Mouse (Mus musculus): ENCODE data around the gene Klhl1.
"Not testable (repeated sequence)": the region's sequence is repeated elsewhere in the genome, so short reads cannot be mapped to it uniquely, and the experiment has no call there.

The Klhl1 gene

DNA sequence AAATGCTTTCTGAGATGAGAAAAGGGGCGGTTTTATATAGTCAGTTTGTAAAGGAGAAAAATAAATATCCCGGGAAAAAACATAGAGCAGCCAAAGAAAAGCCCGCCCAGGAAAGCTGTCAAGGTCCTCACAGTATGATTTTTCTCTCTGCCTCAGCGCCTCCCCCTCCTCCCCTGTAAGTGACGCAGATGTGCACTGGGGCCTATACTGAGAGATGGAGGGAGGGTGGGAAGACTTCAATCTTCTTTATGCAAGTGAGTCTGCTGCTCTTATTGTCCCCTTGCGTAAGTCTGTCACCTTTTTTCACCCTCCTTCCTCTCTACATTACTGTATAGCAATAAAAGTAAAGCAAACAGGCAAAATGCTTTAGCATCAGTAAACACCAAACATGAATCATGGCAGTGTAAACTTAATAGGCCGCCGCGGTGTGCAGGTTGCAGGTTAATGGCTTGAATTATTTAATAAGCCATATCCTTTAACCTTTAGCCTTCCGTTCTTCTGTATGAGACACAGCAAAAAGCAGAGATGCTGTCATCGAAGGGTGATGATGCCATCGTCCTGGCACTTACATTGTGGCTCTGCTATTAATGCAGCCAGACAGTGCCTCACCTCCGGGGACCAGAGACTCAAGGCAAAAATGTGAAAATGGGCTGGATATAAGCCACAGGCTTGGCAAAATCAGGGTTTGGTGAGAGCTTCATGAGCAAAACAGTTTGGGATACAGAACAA is at the start of gene Klhl1:
TSS of gene Klhl1 (minus strand) at position 149 of the 729 bp plus-strand sequence.
- no peak for DNase-seq (ENCODE audit: low read depth, low spot score)

- DNase-seq (ENCODE audit: low read depth, low spot score): no peak
These were observed 34.8 kb upstream of the Klhl1 start for GRCm38 (mm10) chr14:96553668-96554067.

- peak; percentile 20 for DNase-seq (ENCODE audit: low read depth, low spot score)
These were observed 550 bp downstream of the Klhl1 start for GRCm38 (mm10) chr14:96518151-96518953.

DNA sequence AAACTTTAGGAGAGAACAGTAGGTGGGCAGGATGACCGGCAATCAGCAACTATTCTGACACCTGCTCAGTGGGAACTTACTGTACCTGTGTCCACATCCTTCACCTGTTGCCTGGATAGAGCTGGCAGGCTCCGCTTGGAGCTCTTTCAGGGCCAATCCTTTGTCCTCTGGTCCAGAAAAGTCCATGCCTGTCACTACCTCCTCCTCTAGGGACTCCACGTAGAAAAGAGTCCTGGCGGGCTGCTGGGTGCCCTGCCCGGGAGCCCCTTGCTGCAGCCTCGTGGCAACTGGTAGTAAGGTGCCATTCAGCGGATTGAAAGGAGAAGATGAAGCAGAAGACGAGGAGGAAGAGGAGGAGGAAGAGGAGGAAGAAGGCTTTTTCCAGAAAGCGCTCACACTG is 1.2 kb downstream of the Klhl1 start:
- peak; percentile 0 for DNase-seq (ENCODE audit: low read depth, low spot score)

GRCm38 (mm10) chr14:96499936-96500335 is 19.0 kb downstream of the Klhl1 start:
- DNase-seq (ENCODE audit: low read depth, low spot score): no peak

DNA sequence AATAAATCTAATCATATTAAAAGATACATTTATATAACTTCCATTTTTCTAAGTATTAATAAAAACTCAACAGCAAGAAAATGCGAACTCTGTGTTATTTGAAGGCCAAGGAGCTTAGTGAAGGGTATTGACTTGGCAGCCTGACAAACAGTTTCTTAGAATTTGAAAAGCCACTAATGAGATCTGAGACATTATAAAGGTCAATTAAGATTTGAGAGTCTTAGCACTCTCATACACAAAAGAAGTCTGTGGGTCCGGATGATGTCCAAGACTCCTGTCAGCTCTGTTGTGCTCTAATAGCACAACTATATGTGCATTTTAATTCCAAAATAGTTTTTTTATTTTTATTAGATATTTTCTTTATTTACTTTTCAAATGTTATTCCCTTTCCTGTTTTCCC is 47.1 kb downstream of the Klhl1 start:
- no peak for DNase-seq (ENCODE audit: low read depth, low spot score)

DNA sequence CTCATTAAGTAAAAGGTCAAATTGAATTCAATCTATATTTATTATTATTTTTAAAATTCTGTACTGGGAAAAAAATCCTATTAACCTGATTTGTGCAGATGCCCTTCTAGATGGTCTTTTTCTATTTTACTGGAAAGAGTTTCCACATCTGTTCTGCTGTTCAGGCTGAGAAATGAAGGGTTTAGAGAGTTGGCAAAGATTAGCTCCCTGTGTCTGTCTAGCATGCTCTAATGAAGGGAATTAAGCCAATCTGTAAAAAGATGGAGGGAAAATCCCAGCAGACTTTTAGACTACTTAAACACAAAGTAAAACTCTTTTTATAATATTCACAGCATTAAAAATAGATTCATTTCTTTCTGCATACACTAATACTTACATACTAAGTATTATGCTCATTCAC is 47.6 kb downstream of the Klhl1 start:
- DNase-seq (ENCODE audit: low read depth, low spot score): no peak

DNA sequence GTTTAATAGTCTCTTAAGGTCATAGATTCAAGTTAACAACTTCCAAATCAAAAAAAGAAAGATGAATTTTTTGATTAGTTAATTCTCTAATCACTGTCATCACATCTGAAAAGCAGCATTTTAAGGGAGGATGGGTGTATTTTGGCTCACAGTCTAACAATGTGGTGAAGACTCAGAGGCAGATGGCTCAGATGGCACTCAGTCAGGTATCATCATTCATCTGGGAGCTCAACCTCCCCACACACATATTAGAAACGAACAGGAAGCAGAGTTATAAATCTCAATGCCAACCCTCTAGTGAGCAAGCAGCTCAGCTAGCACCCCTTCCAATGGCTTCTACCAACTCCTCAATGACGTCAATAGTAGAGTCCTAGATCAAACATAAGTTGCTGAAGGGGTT is 57.1 kb downstream of the Klhl1 start:
- DNase-seq (ENCODE audit: low read depth, low spot score): no peak

- no peak for DNase-seq (ENCODE audit: low read depth, low spot score)
These were observed 126.7 kb downstream of the Klhl1 start for GRCm38 (mm10) chr14:96392032-96392737.

- no peak for DNase-seq (ENCODE audit: low read depth, low spot score)
These were observed 156.2 kb downstream of the Klhl1 start for GRCm38 (mm10) chr14:96362727-96363126.

- no peak for DNase-seq (ENCODE audit: low read depth, low spot score)
These were observed 170.7 kb downstream of the Klhl1 start for GRCm38 (mm10) chr14:96348220-96348619.

DNA sequence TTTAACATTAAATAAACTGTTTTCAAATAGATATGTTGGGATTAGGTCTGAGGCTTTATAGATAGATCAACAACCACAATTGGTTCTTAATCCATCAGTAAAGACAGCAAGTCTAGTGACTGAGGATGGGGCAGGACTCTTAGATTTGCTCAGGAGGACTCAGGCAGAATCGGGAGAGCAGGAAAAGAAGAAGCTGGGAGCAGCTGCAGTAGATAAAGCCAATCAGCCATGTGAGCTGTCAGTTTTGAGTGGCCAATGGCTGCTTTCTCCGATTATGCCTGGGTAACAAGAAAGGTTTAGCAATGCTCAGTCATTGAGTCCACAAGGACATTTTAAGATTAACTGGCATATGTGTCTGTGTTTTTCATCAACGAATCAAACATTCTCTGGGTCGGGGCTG is 187.8 kb downstream of the Klhl1 start:
- no peak for DNase-seq (ENCODE audit: low read depth, low spot score)

- DNase-seq (ENCODE audit: low read depth, low spot score): no peak
These were observed 301.0 kb downstream of the Klhl1 start for GRCm38 (mm10) chr14:96217805-96218441.

DNA sequence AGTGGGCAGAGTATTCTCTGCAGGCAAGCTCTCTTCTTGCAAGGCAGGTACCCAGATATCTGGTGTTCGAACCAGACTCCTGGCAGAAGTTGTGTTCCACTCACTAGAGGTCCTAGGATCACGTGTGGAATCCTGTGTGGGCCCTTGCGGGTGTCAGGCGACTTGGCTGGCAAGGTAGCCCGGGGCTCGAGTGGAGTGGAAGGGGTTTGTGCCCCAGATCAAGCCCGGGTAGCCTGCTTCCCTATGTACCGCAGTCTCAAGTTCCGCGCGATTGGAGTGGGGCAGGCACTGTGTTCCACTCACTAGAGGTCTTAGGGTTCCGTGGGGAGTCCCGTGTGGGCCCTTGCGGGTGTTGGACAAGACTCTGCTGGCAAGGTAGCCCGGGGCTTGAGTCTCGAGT is 324.1 kb downstream of the Klhl1 start:
- DNase-seq (ENCODE audit: low read depth, low spot score): not testable (repeated sequence)

DNA sequence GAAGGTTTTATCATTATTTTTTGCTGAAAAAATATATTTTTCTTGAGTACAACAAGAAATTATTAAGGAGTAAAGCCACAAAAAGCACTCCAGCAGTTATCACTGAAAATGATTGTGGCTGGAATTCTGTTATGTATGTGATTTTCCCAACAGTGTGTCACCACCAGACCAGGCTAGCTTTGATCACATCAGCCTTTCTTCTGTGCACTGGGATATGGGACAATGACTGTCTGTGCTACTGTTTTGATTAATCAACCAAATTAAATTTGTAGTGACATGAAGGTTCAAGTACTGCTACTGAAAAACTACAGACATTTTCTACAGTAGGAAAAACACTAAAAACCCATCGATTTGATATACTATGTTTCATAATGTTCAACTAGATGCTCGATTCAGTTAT is 344.4 kb downstream of the Klhl1 start:
- DNase-seq (ENCODE audit: low read depth, low spot score): no peak

DNA sequence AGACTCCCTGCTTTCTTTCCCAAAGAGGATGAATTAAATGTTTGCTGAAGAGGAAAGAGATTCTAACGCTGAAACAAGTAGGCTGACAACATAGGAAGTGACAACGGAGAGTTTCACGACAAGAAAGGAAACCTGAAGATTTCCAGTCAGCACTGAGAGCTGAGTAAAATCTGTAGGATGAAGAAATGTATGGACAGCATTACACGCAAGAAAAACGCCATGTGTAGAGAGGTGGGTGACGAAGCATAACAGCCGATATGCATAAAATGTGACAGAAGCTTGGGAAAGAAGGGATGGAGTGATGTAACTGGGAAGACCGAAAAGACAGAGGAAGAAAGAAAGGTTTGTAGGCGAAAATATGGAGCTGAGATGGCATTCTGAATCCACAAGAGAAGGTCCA is 375.8 kb downstream of the Klhl1 start:
- no peak for DNase-seq (ENCODE audit: low read depth, low spot score)

GRCm38 (mm10) chr14:96140246-96140645 is 378.7 kb downstream of the Klhl1 start:
- DNase-seq (ENCODE audit: low read depth, low spot score): no peak

DNA sequence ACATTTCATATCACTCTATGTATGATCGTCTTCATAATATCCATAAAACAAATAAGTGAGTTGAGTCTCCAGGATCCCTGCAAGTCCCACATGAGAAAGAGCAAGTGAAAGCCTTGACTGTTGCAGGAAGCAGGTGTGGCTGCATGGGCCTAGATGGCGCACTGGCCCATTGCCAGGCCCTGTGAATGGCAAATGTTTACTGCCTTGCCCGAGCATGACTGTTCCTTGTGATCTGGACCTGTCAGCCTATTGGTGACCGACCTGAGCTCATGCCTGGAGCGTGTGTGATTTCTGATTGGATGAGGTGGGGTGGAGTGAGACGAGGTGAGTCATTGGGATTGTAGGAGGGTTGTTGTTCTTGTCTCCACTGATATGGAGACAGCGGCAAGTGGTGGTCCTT is 411.5 kb downstream of the Klhl1 start:
- DNase-seq (ENCODE audit: low read depth, low spot score): peak; percentile 32

GRCm38 (mm10) chr14:96081681-96082207 is 437.2 kb downstream of the Klhl1 start:
- DNase-seq (ENCODE audit: low read depth, low spot score): no peak

DNA sequence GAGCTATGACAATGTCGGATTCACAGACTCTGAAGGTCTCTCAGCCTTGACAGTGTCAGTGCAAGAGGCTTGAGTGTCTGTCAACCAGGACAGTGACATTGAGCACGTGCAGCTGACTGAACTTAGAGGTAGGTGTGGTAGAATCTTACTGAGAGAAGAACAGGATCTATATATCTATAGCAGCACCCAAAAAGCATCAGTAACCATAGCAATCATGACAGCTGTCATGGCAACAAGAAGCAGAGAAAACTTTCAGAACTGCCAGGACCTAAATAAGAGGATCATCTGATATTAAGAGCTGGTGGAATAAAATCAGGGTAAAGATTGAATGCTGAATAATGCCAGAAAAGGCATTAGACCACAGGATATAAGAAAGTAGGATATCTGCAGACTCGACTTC is 453.0 kb downstream of the Klhl1 start:
- no peak for DNase-seq (ENCODE audit: low read depth, low spot score)
